Mouse (Mus musculus) olfactory bulb, adult 2 months (tissue): ENCODE data around the gene Cfap43.

Experiments
- CTCF ChIP-seq: fragments of 200-500 bp; IDR thresholded peaks from 2 replicates; pipeline ENCODE4 v1.5.1; 2012; ENCODE audit warnings: low read depth, mild to moderate bottlenecking, low read length, moderate library complexity; ENCODE audit not compliant: insufficient read depth
- POLR2A ChIP-seq: fragments of 200-500 bp; IDR thresholded peaks from 2 replicates; pipeline ENCODE4 v1.6.1; 2012; ENCODE audit warnings: mild to moderate bottlenecking, low read depth, low read length, moderate library complexity; ENCODE audit not compliant: insufficient read depth

DNA sequence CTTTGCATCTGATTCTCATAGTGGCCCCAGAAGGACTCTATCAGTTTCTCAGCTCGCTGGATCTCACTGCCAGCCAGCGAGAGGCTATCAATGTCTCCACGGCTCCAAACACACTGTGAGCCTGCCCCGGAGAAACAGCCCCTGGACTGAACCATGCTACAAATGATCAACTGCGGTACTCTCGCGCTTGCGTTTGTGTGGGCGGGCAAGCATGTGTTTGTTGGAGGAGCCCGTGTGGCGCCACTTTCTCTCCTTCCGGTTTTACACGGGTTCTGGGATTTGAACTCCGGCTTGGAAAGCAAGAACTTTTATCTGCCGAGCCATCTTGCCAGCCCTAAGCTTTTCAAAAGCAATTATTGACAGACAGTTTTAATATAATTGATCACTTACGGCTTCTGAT lies 86.8 kb downstream of the Cfap43 start:
- no peak for TF ChIP-seq POLR2A
- TF ChIP-seq CTCF = no peak
